Mouse (Mus musculus): ENCODE measurements around the gene Rnf123. TPM values are rescaled to one million over a fixed set of nuclear protein-coding genes. Genes with fewer than 3 reads are reported as not detected.

Rnf123 gene
- total and polyA plus RNA-seq, 2 experiments from 2014 or later: 41.8 to 60.4 TPM

GRCm38 (mm10) chr9:108115290-108116077 lies 32.3 kb upstream of the Rnf123 start:
- no peak for TF ChIP-seq CTCF (IDR thresholded peaks at IDR 0.05; ENCODE audit: low read depth)
- peaks cover 6% of the 10 kb centered on the region for H3K4me1 ChIP-seq (ENCODE audit: insufficient read depth, low read length)
- H3K36me3 ChIP-seq (ENCODE audit: insufficient read depth, low read length): peaks cover 26% of the 10 kb centered on the region
- DNase-seq (ENCODE audit: low spot score) (no peak), ATAC-seq (no peak)
- WGBS: 73% methylated on average over 43 of the region's 43 CpGs
- H3K4me2 ChIP-seq (ENCODE audit: low read depth, low read length): no peak overlapping the region
- H3K4me3 ChIP-seq (ENCODE audit: low read length): no peak overlapping the region
- H3K9me3 ChIP-seq (ENCODE audit: low read length): no peaks in the 10 kb centered on the region
- H3K27me3 ChIP-seq (ENCODE audit: insufficient read depth, low read length): no peaks in the 10 kb centered on the region
- no peak overlapping the region for H3K27ac ChIP-seq
- no peak overlapping the region for H3K9ac ChIP-seq (replicated peaks; ENCODE audit: low read length)

- DNase-seq (ENCODE audit: low spot score): no peak
- Histone ChIP-seq H3K9me3 (ENCODE audit: low read length) (no peaks in the 10 kb centered on the region), H3K27ac (no peak overlapping the region), H3K4me2 (ENCODE audit: low read depth, low read length) (no peak overlapping the region), H3K27me3 (ENCODE audit: insufficient read depth, low read length) (no peaks in the 10 kb centered on the region), H3K4me1 (ENCODE audit: insufficient read depth, low read length) (peaks cover 6% of the 10 kb centered on the region), H3K9ac (replicated peaks; ENCODE audit: low read length) (no peak overlapping the region), H3K4me3 (ENCODE audit: low read length) (no peak overlapping the region), H3K36me3 (ENCODE audit: insufficient read depth, low read length) (peaks cover 26% of the 10 kb centered on the region)
- TF ChIP-seq CTCF (IDR thresholded peaks at IDR 0.05; ENCODE audit: low read depth): no peak
- no peak for ATAC-seq
- 84% methylated on average over 18 of the region's 18 CpGs for WGBS
These were observed 29.7 kb upstream of the Rnf123 start for GRCm38 (mm10) chr9:108112719-108113340.

- ATAC-seq: 0 out of 2 replicates have a peak, but pooled peaks have one; percentile 14
- Histone ChIP-seq H3K4me3 (ENCODE audit: low read length) (no peak overlapping the region), H3K36me3 (ENCODE audit: insufficient read depth, low read length) (peaks cover 26% of the 10 kb centered on the region), H3K27ac (peak overlapping the region; percentile 56; the same call in 1 of the 2 replicates), H3K4me2 (ENCODE audit: low read depth, low read length) (peak overlapping the region; percentile 34), H3K9ac (replicated peaks; ENCODE audit: low read length) (no peak overlapping the region; the same call in 1 of the 2 replicates), H3K9me3 (ENCODE audit: low read length) (no peaks in the 10 kb centered on the region), H3K27me3 (ENCODE audit: insufficient read depth, low read length) (no peaks in the 10 kb centered on the region), H3K4me1 (ENCODE audit: insufficient read depth, low read length) (peaks cover 6% of the 10 kb centered on the region)
- 0 out of 2 replicates have a peak, but pooled peaks have one; percentile 11 for TF ChIP-seq CTCF (IDR thresholded peaks at IDR 0.05; ENCODE audit: low read depth)
- DNase-seq (ENCODE audit: low spot score): no peak
- whole genome bisulfite sequencing: 66% methylated on average over 17 of the region's 17 CpGs
These were observed 28.5 kb upstream of the Rnf123 start for GRCm38 (mm10) chr9:108111593-108112121.

- H3K27ac ChIP-seq: peak overlapping the region; percentile 56; the same call in 1 of the 2 replicates
- peaks cover 6% of the 10 kb centered on the region for H3K4me1 ChIP-seq (ENCODE audit: insufficient read depth, low read length)
- ATAC-seq: peak; percentile 16; the same call in 1 of the 2 replicates
- no peak overlapping the region; the same call in 1 of the 2 replicates for H3K9ac ChIP-seq (replicated peaks; ENCODE audit: low read length)
- no peaks in the 10 kb centered on the region for H3K9me3 ChIP-seq (ENCODE audit: low read length)
- TF ChIP-seq CTCF (IDR thresholded peaks at IDR 0.05; ENCODE audit: low read depth): no peak
- DNase-seq (ENCODE audit: low spot score): peak; percentile 61
- peak overlapping the region; percentile 34 for H3K4me2 ChIP-seq (ENCODE audit: low read depth, low read length)
- H3K4me3 ChIP-seq (ENCODE audit: low read length): no peak overlapping the region
- no peaks in the 10 kb centered on the region for H3K27me3 ChIP-seq (ENCODE audit: insufficient read depth, low read length)
- H3K36me3 ChIP-seq (ENCODE audit: insufficient read depth, low read length): peaks cover 24% of the 10 kb centered on the region
- WGBS: 8% methylated on average over 22 of the region's 22 CpGs
These were observed 28.0 kb upstream of the Rnf123 start for GRCm38 (mm10) chr9:108111101-108111592.

- H3K4me1 ChIP-seq (ENCODE audit: insufficient read depth, low read length): peaks cover 6% of the 10 kb centered on the region
- no peak overlapping the region for H3K27ac ChIP-seq
- no peaks in the 10 kb centered on the region for H3K27me3 ChIP-seq (ENCODE audit: insufficient read depth, low read length)
- H3K9ac ChIP-seq (replicated peaks; ENCODE audit: low read length): no peak overlapping the region
- no peak overlapping the region for H3K4me3 ChIP-seq (ENCODE audit: low read length)
- ATAC-seq: no peak
- WGBS: 88% methylated on average over 16 of the region's 16 CpGs
- no peaks in the 10 kb centered on the region for H3K9me3 ChIP-seq (ENCODE audit: low read length)
- DNase-seq (ENCODE audit: low spot score): no peak
- peaks cover 14% of the 10 kb centered on the region for H3K36me3 ChIP-seq (ENCODE audit: insufficient read depth, low read length)
- no peak for TF ChIP-seq CTCF (IDR thresholded peaks at IDR 0.05; ENCODE audit: low read depth)
- H3K4me2 ChIP-seq (ENCODE audit: low read depth, low read length): no peak overlapping the region
These were observed 27.0 kb upstream of the Rnf123 start for GRCm38 (mm10) chr9:108110160-108110559.

- no peak for ATAC-seq
- no peak overlapping the region for H3K4me2 ChIP-seq (ENCODE audit: low read depth, low read length)
These were observed 24.7 kb upstream of the Rnf123 start for GRCm38 (mm10) chr9:108107867-108108266.

More at GRCm38 (mm10) chr9:108107867-108108266, 24.7 kb upstream of the Rnf123 start:
- Histone ChIP-seq H3K27ac (no peak overlapping the region), H3K4me1 (ENCODE audit: insufficient read depth, low read length) (peaks cover 6% of the 10 kb centered on the region), H3K27me3 (ENCODE audit: insufficient read depth, low read length) (no peaks in the 10 kb centered on the region), H3K9ac (replicated peaks; ENCODE audit: low read length) (no peak overlapping the region), H3K4me3 (ENCODE audit: low read length) (no peak overlapping the region), H3K36me3 (ENCODE audit: insufficient read depth, low read length) (peaks cover 8% of the 10 kb centered on the region), H3K9me3 (ENCODE audit: low read length) (no peaks in the 10 kb centered on the region)
- DNase-seq (ENCODE audit: low spot score): no peak
- TF ChIP-seq CTCF (IDR thresholded peaks at IDR 0.05; ENCODE audit: low read depth): no peak
- WGBS: 91% methylated on average over 16 of the region's 16 CpGs

Data from hindbrain, postnatal 0 days (tissue).